Mouse (Mus musculus) C3H10T1/2 (cell line): ENCODE data around the gene 2210010C04Rik. TPM values are rescaled to one million over a fixed set of nuclear protein-coding genes. Genes with fewer than 3 reads are reported as not detected.

Experiments used
- polyA plus RNA-seq, 2 experiments: library from polyadenylated mRNA; unstranded; fragments of >200 nt; fragmentation: generic; extraction: Trizol; gene quantifications; one replicate each; pipeline ENCODE4 v1.2.1; 2012; ENCODE audit warnings: missing spikeins in 2 of 2

2210010C04Rik gene
- under 1 TPM in 1 of 2 experiments, not detected in 1; 0.01 TPM for polyA plus RNA-seq

GRCm38 (mm10) chr6:41035409-41035808 lies at the start of gene 2210010C04Rik:
TSS of gene 2210010C04Rik (minus strand) at chr6:41035509.

DNA sequence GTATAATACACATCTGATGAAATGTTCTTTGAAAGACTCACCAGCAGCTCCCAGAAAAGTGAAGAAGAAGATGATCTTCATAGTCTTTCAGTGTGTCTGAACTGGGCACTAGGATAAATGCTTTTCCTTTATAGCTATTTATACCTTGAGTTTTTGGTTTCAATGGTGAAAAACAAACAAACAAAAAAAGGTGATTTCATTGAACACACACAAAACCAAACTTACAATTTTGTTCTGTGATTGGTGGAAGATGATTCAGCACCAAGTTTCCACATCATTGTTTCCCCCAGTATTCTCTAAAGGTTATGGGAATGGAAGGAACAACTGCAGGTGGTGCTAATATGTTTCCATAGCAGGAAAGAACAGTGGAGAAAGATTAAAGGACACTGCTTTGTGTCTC lies 35.9 kb downstream of the 2210010C04Rik start, which contains the start of gene Gm2663:
Gm2663 (minus strand) TSS at position 101 of the 400 bp plus-strand sequence.

Other genes with a start within 250 kb of the 2210010C04Rik start
- gene Moxd2, start 148.0 kb downstream of the 2210010C04Rik start, polyA plus RNA-seq, result not detected
- gene Prss58, start 135.1 kb downstream of the 2210010C04Rik start, polyA plus RNA-seq, result not detected
- gene 1700074P13Rik, start 95.0 kb downstream of the 2210010C04Rik start, polyA plus RNA-seq, result not detected
- gene Gm4744, start 83.6 kb downstream of the 2210010C04Rik start, polyA plus RNA-seq, result not detected
- gene 1810009J06Rik, start 70.8 kb downstream of the 2210010C04Rik start, polyA plus RNA-seq, result not detected
- gene Gm2663, start 36.0 kb downstream of the 2210010C04Rik start, polyA plus RNA-seq, result not detected